Mouse (Mus musculus): Measurements from ENCODE around the gene Mns1.

GRCm38 (mm10) chr9:72420490-72420889, 17.3 kb upstream of the Mns1 start:
- TF ChIP-seq CTCF (IDR thresholded peaks at IDR 0.05; ENCODE audit: insufficient read depth, low read depth, low read length) (no peak), POLR2A (IDR thresholded peaks at IDR 0.05; ENCODE audit: insufficient read depth, low read depth, low read length) (no peak)
